Mouse (Mus musculus) mouse trophoblast stem cell (cell line): ENCODE data around the gene Cd82.

Experiments
- in situ Hi-C, 2 experiments: fragments of 300-500 bp; cut with MseI, MboI; formaldehyde crosslinking; loops; 2 replicates in 1 of 2; 3 replicates in 1 of 2; pipeline ENCODE4 v1.15.1; 2025

The Cd82 gene

DNA sequence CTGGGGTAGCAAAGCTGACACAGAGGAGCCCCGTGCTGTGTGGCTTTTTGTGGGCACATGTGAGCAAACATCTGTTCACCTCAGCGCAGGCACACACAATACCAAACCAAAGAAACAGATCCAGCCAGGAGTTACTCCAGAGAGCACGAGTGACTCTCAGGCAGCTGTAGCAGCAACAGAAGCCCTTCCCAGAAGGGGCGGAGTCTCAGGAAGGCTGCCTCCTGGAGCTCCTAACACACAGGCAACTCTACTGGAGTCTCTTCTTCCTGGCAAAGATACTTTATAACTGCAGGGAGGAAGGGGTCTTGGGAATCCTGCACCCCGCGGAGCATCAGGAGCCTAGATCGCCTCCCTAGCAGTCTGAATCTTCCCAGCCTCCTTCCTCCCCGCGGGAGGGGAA is 7.2 kb upstream of the Cd82 start:
- in situ Hi-C loops: loop anchor here (5.0 to 10.0 kb wide), 4 partner anchors 58 to 325 kb away; no protein-coding TSS in a partner anchor

DNA sequence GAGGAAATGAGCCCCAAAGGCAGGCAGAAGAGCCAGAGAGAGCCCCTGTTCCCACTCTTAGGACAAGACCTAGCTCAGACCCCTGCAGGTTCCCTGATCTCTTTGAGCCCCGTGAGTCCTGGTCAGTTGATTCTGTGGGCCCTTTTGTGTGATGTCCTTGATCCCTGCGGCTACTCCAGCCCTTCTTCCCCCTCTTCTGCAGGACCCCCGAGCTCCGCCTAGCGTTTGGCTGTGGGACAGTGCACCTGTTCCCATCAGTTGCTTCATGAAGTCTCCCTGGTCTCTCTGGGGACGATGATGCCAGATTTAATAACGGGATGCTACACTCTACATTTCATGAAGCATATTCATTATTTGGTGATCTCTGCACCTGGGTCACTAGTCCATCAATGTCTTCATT is 6.2 kb upstream of the Cd82 start:
- in situ Hi-C loops: loop anchor here in 1 of 2 experiments (5.0 kb wide), 1 partner anchor 52 kb away; no protein-coding TSS in a partner anchor

DNA sequence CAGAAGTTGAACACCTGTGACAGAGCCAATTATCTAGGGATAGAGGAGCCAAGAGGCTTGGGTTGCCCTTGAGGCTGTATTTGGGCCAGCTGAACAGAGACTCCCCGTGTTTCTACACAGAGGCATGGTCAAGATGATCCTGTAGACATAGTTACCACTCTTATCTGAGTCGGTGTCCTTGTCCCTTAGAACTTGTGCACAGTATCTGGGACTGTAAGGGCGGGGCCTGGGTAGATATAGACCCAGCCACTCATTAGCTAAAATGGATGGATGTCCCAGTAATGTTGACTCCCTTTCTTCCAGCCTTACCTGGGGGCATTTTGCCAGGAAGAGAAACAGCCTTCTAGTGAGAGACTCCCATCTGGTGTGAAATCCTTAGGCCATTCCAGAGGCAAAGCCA is 3.4 kb upstream of the Cd82 start:
- in situ Hi-C loops: loop anchor here in 1 of 2 experiments (5.0 kb wide), 1 partner anchor 49 kb away; no protein-coding TSS in a partner anchor

DNA sequence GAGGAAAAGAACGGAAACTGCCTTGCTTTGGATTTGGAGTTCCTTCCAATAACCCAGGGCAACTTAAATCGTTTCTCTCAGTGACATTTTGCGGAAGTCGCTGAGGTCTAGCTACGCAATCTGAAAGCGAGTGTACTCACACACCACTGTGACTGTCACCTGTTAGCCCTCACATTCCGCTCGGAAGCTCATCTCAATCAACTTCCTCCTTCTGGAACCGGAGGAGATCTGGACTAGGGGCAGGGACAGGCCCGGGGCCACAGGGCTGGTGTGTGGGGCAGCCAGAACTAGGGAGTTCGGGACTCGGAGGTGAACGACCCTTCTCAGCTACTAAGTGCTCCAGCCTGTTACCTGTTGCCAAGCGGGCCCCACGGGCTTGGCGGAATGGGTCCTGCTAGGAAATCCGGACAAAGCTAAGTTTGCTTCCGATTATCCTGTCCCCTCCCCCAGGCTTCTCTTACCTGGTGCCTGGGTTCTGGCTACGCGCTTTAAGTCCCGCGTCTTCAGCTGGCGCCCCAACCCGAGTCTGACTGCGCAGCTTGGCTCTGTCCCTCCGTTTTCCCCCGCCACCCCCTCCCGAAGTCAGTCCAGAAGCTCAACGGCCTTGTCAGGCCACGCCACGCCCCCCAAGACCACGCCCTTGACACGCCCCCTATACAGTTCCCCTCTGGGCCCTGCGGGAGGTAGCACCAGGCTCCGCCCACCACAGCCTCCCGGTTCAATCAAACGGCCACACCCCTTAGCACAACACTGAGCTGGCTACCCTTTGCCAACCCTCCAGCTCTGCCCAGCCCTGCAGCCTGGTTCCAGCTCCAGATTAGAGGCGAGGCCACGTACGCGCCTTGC is 848 bp downstream of the Cd82 start:
- in situ Hi-C loops: no loop called here

DNA sequence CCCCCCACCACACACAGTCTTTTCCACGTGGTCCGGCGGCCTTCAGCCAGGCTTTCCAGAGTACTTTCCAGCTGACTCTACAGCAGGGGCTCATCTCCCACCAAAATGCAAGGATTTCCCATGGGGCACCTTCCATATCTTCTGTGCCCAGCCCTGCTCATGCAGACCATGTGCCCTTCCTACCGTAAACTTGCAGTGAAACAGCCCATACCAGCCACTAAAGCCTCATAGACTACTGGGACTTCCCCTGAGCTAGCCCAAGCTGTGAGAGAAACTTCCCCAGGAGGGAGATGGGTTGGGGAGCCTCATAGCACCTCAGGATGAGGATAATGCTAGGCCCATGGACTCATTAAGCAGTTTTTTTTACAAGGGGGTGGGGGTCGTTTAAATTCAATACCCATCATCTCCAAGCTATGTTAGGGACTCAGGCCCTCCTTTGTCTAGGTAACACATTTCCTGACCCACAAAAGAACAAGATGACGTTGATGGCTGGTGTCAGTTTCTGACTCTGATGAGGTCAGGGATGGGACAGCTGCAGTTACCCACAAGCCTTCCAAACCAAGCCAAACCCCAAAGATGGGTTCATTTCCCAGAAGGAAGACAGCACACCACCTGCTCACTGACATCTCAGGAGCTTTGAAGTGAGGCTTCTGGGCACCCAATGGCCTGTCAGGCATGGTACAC is 2.0 kb downstream of the Cd82 start:
- in situ Hi-C loops: no loop called here

DNA sequence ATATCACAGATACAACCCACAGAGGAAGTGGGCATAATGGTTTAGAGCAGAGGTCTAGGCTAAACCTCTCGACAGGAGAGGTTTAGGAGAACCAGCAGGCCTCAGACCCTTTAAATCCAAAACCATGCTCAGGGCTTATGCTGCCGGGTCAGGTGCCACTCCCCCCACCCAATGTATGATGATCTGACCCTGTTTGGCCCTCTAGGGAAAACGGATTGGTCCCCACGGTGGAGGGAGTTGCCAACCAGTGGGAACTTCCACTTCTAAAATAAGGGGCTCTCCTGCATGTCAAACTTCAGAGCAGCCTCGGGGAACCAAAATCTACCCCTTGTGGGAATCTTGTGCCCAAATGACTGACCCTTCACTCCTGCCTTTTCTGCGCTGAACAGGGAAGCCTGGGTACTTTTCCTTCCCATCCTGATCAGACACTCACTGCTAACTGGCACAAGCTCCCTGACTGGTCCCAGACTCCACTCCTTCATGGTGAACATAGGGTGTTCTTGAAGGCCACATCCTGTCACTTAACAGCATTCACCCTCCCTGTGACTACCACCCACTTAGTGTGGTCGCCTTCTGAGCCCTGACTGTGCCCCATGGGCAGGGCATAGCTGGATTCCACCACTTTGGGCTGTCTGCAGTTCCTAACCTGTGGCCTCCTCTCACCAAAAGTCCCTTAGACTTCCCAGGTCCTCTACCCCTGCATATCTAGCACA is 3.6 kb downstream of the Cd82 start:
- in situ Hi-C loops: no loop called here

DNA sequence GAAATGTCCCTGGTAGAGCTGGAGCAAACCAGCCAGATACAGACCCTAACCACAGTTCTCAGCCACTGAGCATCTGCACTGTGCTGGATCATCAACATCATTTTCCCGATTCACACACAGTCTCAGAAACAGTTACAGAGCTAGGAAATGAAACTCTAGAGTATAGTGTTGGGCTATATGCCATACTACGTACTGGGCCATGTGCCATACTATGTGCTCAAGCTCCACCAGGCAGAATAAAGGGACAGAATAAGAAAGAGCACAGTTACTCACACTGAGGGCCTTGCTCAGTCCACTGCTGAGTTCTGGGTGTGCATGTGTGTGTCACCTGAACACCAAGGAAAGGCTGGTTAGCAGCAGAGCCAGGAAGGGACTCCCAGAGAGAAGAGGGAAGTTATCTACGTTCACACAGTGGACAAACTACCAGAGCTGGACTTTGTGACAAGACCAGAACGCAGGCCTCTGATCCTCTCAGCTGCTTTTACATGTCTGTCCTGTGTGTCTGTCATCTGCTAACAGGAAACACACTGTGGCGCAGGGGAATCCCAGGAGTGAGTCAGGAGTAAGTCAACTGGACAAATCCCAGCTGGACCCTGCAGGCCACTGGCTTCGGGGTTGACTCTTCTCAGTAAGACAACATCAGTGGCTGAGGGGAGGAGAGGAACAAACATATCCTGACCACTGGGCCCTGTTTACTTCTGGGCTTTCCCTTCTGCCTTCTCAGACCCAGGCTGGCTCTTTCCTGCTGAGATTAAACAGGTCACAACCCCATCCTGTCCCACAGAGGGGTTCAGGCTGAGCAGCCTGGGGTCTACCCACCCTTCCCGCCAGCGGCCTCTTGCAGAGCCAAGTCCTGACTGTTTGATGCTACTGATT is 4.4 kb downstream of the Cd82 start:
- in situ Hi-C loops: no loop called here

DNA sequence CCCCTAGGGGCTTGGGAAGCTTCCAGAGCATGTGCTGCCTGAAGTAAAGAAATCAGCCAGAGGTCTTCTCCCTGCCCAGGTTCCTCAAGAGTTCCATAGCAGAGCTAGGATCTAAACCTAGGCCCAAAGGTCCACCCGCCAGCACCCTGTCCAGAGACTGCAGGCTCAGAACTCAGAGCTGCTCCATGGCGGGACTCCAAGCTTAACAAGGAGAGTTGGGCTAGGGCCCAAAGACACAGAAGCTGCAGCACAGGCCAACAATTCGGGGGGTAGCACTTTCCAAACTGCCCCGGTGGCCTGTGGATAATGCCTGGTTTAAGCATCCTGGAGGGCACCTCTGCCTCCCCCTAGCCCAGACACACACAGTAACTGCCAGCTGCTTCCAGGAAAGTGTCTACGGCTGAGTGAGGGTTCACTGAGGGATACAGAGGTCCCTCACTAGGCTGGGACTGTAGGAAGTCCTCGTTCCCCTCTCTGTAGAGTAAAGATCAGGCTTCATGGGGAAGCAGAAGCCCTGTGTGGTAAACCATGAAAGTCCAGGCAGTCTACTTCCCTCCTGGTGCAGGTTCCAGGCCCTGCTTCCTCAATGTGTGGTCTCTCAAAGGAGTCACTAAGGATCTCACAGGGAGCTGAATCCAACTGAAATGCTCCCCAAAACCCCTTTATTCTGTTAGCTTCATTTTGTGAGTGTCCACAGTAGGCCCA is 5.4 kb downstream of the Cd82 start:
- in situ Hi-C loops: no loop called here

DNA sequence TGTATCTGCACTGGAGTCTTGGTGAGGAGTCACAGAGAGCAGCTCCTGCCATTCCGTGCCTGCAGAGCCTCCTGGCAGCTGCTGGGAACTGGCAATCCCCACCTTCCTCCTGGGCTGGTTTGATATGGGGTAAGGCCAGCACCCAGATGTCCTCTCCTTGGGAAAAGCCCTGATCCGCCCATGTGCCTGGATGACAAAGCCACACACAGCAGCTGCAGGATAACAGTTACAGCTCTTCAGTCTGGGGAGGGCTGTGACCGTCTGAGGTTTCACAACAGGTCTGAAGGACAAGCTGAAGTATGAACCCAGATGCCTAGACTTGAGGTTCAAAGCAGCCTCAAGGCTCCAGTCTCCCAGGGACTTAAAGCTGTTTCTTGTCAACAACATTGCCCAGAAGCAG is 6.8 kb downstream of the Cd82 start:
- in situ Hi-C loops: no loop called here

DNA sequence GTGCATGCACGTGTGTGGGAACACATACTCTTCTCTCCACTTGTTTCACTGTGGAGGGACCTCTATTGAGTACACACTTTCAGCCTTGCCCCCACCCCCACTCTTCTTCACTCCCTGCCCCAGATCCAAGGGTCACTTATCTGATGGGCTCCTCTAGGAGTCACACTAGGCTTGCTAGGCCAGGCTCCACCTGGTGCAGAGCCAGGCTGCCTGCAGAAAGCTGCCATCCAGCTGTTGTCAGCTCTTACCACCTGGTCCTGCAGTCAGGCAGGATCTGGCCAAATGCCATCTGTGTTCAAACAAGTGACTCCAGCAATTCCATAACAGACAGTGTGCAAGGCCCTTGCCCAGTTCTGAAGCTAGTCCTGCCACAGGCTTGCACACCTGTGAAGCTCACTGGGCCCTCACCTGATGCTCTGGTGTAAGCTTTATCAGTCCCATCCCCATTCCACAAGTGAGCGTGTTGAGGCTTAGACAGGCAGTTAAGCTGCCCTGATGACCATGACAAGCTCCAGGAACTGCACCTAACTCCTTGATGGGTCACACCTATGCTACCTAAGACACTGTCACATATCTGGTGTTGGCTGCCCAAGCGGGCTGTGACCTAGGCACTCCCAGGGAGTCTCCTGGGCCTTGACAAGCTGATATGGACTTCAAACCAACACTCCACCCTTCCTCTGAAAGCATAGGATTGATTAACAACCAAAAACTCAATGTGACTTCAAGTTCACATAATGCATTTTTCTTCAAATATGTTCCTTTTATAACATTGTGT is 7.9 kb downstream of the Cd82 start:
- in situ Hi-C loops: no loop called here

DNA sequence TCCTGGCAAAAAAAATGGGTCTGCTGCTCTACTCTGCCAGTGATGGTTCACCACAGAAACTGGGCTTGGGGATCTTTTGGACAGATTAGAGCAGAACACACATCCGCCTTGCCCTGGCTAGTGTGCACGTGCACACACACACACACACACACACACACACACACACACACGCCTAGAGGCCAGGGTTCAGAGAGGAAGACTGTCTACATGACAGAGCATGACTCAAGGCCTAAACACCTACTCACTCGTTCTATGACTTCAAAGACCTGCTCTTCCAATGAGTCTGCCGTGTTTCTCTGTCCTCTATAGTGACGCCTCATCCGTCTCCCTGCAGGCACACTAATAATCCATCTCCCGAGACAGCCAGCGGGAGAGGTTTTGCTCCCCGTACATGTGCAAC is 8.6 kb downstream of the Cd82 start:
- in situ Hi-C loops: no loop called here

DNA sequence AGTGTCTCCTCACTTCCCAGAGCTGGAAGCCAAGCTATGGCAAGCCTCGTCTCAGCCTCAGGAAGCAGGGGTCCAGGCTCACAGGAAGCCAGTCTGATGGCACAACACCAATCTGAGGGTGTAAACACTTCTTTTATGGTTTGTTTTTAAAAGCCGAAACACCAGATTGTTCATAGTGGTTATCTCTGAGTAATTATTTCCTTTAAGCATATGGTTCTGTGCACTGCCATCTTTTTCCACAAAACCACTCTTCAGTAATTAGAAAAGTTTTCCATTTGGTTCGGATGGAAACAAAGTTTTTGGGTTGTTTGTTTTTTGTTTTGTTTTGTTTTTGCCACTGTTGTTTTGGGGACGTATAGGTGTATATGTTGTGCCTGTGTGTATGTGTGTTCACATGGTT is 9.9 kb downstream of the Cd82 start:
- in situ Hi-C loops: no loop called here

DNA sequence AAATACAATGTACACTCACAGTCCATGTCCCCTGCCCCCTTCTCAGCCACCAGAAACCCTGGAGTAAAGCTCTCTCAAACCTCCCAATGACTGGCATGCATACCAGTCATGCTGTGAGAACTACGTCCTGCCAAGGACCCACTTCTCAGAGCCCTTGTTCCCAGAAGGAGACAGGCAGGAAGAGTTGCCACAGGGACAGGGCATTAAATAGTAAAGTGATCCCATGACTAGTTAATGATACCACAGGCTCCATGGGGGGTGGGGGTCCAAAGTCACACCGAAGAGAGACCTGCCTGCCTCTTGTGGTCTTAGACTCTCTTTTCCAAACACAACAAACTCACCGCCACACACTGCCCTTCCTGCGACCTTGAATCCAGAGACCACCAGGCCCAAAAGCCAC is 10.4 kb downstream of the Cd82 start:
- in situ Hi-C loops: no loop called here

DNA sequence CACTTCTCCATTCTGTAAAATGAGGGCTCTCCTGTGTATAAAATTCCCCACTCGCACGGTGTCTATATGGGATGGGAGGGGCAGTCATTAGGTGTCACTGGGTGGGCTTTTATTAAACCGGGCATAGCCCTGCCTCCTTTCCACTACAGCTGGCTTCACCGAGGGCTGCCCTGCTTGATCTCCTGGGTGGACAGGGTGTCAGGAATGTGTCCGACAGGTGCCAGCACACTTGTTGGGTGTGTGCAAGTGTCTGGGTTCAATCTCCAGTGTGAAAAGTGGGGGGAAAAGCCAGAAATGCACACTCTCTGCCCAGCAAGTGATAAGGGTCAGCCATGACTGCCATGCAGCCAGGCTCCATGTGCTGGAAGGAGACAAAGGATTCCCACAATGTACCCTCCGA is 10.9 kb downstream of the Cd82 start:
- in situ Hi-C loops: no loop called here

DNA sequence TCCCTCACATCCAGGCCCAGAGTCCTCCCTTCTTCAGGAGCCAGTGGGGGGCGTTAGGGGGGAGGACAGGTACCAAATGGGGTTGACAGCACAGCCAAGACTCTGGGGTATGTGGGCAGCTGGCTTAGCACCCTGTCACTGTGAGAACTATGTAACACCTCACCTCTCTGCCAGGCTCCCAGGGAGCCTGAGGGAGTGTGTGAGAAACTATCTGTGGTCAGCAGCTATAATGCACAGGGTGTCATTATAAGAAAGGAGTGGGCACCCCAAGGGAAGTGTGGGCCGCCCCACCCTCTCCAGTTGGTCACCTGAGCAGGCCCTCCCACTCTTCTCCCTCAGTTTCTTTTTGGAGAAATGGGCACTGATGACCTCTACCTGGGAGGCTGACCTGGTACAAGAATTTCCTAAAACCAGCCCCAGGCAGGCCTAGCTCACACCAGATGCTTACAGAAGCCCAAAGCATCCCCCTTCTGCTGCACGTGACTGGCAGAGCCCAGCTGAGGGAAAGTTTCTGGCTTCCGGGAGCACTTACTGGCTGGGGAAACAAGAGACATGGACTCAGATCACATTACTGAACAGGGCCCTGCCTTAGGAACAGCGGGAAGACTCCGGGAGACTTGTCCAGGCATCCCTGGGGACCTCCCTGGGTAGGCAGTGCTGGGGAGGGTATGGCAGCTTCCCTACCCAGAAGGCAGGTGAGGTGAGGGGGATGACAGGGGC is 11.6 kb downstream of the Cd82 start:
- in situ Hi-C loops: no loop called here

DNA sequence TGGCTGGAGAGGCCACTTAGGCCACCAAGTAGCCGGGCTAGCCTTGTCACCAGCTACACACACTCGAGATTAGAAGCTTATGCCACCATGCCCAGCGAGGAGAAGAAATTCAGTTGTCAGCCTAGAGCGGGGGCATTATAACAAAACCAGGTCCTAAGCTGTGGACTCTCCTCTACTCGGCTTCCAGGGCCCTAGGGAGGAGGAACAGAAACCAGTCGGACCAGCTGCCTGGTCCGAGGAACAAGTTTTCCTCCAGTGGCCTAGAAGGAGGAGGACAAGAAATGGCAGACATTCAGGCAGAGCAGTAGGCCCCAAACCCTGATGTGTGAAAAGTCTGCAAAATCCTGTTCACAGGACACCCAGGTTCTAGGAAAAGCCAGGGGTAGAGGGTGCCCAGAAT is 12.2 kb downstream of the Cd82 start:
- in situ Hi-C loops: no loop called here

DNA sequence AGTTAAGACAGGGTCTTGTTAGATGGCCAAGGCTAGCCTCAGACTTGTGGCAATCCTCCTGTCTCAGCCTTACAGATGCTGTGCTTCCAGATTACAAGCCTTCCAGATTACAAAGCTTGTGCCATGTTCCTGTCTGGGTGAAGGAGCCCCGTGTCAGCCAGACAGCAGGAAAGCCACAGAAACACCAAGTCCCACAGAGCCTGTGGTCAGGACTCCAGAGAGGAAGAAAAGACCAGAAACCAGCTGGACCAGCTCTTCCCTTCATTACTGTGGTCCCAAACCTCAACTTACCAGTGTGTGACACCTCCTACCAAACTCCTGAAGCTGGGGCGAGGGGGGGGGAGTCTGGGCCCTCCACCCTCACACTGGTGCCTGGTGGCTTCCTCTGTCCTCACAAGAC is 13.3 kb downstream of the Cd82 start:
- in situ Hi-C loops: no loop called here

DNA sequence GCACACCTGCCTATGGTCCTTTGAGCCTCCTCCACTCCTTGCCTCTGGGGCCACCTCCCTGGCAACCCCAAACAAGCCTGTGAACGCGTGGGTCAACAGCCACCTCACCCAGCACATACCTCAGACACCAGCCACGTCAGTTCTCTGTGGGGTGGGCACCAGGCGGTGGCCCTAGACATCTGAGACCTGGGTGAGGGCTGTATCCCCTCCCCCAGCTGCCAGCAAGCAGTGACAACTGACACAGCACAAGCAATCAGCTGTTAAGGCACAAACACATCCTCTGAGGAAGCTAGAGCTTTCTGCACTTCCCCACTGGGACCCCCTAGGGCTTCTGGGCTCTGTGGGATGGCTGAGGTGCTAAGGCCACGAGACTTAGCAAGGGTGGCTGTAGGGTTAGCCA is 14.2 kb downstream of the Cd82 start:
- in situ Hi-C loops: no loop called here

DNA sequence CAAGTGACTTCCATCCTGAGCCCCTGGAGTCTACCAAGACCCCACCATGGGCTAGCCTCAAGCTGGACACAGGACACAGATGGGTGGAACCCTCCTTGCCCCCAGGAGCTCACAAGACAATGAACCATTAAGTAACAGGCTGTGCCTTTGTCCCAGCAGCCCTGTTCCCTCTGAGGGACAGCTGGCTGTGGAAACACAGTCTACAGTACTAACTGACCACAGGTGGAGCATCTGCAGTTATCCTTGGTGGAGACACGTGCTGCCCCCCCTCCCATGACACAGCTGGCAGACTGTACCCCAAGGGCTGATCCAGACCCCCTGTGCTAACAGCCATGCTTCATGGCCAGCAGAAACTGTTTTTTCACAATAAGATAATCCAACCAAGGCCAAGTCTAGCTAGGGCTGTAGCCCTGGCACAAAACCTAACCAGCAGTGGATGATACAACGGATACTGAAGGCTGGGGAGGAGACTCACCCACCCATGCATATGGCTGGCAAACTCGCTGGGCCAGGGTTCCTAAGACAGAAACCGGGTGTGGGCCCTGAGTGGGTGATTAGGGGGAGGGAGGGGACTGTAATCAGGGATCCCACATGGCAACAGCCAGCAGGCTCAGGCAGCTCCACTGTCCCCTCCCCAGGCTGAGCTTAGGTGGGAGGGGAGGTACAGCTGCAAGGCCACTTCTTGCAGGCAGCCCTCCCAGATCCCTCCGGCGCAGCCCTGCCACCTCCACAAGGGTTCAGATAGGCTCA is 15.3 kb downstream of the Cd82 start:
- in situ Hi-C loops: no loop called here
